Mouse (Mus musculus) embryonic fibroblast, embryonic 13.5 days (primary cell): ENCODE measurements around the gene Eppin.

Experiments used
- CTCF ChIP-seq: IDR thresholded peaks from 2 replicates; pipeline ENCODE4 v1.5.1; 2011; ENCODE audit warnings: mild to moderate bottlenecking, control low read depth, low read length, moderate library complexity, borderline replicate concordance; ENCODE audit not compliant: insufficient read depth
- POLR2A ChIP-seq: IDR thresholded peaks from 2 replicates; pipeline ENCODE4 v1.6.1; 2011; ENCODE audit warnings: low read depth, mild to moderate bottlenecking, control low read depth, low read length, moderate library complexity

GRCm38 (mm10) chr2:164558426-164558825, 35.0 kb downstream of the Eppin start:
- TF ChIP-seq POLR2A: no peak
- no peak for TF ChIP-seq CTCF
